Mouse (Mus musculus): Measurements from ENCODE around the gene Clk3. TPM values are rescaled to one million over a fixed set of nuclear protein-coding genes. Genes with fewer than 3 reads are reported as not detected.

The Clk3 gene
- polyA plus RNA-seq, 1 experiment, result 41.3 TPM

- TF ChIP-seq GATA1 (IDR thresholded peaks at IDR 0.05; ENCODE audit: low read length), result no peak
Observed at GRCm38 (mm10) chr9:57760416-57761146, 5.1 kb downstream of the Clk3 start.

- TF ChIP-seq GATA1 (IDR thresholded peaks at IDR 0.05; ENCODE audit: low read length), result no peak
Observed at GRCm38 (mm10) chr9:57759289-57759688, 6.4 kb downstream of the Clk3 start.

GRCm38 (mm10) chr9:57758528-57758927 lies 7.1 kb downstream of the Clk3 start:
- TF ChIP-seq GATA1 (IDR thresholded peaks at IDR 0.05; ENCODE audit: low read length), result no peak

- no peak for TF ChIP-seq GATA1 (IDR thresholded peaks at IDR 0.05; ENCODE audit: low read length)
Observed at GRCm38 (mm10) chr9:57757578-57757977, 8.1 kb downstream of the Clk3 start.

GRCm38 (mm10) chr9:57750901-57751300 lies 14.8 kb downstream of the Clk3 start:
- no peak for TF ChIP-seq GATA1 (IDR thresholded peaks at IDR 0.05; ENCODE audit: low read length)

- TF ChIP-seq GATA1 (IDR thresholded peaks at IDR 0.05; ENCODE audit: low read length), result no peak
Observed at GRCm38 (mm10) chr9:57748831-57749230, 16.8 kb downstream of the Clk3 start.

GRCm38 (mm10) chr9:57748137-57748536 lies 17.5 kb downstream of the Clk3 start:
- TF ChIP-seq GATA1 (IDR thresholded peaks at IDR 0.05; ENCODE audit: low read length), result no peak

GRCm38 (mm10) chr9:57747067-57747466 lies 18.6 kb downstream of the Clk3 start:
- no peak for TF ChIP-seq GATA1 (IDR thresholded peaks at IDR 0.05; ENCODE audit: low read length)

GRCm38 (mm10) chr9:57744462-57745091 lies 21.1 kb downstream of the Clk3 start:
- TF ChIP-seq GATA1 (IDR thresholded peaks at IDR 0.05; ENCODE audit: low read length), result no peak

GRCm38 (mm10) chr9:57739863-57740262 lies 25.8 kb downstream of the Clk3 start:
- no peak for TF ChIP-seq GATA1 (IDR thresholded peaks at IDR 0.05; ENCODE audit: low read length)

GRCm38 (mm10) chr9:57733606-57734005 lies 32.1 kb downstream of the Clk3 start:
- no peak for TF ChIP-seq GATA1 (IDR thresholded peaks at IDR 0.05; ENCODE audit: low read length)

GRCm38 (mm10) chr9:57728312-57728711 lies 37.3 kb downstream of the Clk3 start:
- TF ChIP-seq GATA1 (IDR thresholded peaks at IDR 0.05; ENCODE audit: low read length), result no peak

- TF ChIP-seq GATA1 (IDR thresholded peaks at IDR 0.05; ENCODE audit: low read length), result no peak
Observed at GRCm38 (mm10) chr9:57724701-57725100, 41.0 kb downstream of the Clk3 start.

- TF ChIP-seq GATA1 (IDR thresholded peaks at IDR 0.05; ENCODE audit: low read length), result no peak
Observed at GRCm38 (mm10) chr9:57723796-57724195, 41.9 kb downstream of the Clk3 start.

- no peak for TF ChIP-seq GATA1 (IDR thresholded peaks at IDR 0.05; ENCODE audit: low read length)
Observed at GRCm38 (mm10) chr9:57723315-57723715, 42.3 kb downstream of the Clk3 start.

- TF ChIP-seq GATA1 (IDR thresholded peaks at IDR 0.05; ENCODE audit: low read length), result no peak
Observed at GRCm38 (mm10) chr9:57722371-57722770, 43.3 kb downstream of the Clk3 start.

GRCm38 (mm10) chr9:57720736-57721135 lies 44.9 kb downstream of the Clk3 start:
- TF ChIP-seq GATA1 (IDR thresholded peaks at IDR 0.05; ENCODE audit: low read length), result no peak
